Mouse (Mus musculus) macrophage (primary cell): ENCODE results near the gene Ddx19b. TPM values are rescaled to one million over a fixed set of nuclear protein-coding genes. Genes with fewer than 3 reads are reported as not detected.
"Not testable (repeated sequence)": the region's sequence is repeated elsewhere in the genome, so short reads cannot be mapped to it uniquely, and the experiment has no call there.

Experiments
- H3K27ac ChIP-seq: fragments of 350-480 bp; formaldehyde crosslinking; 2 replicates; pipeline ENCODE4 v1.9.0; 2021
- H3K36me3 ChIP-seq: fragments of 350-480 bp; formaldehyde crosslinking; 2 replicates; pipeline ENCODE4 v1.9.0; 2021; ENCODE audit errors: inconsistent target
- H3K4me3 ChIP-seq: fragments of 350-480 bp; formaldehyde crosslinking; 2 replicates; pipeline ENCODE4 v1.9.0; 2021; ENCODE audit errors: inconsistent target
- H3K79me2 ChIP-seq: fragments of 350-480 bp; formaldehyde crosslinking; 2 replicates; pipeline ENCODE4 v1.9.0; 2021; ENCODE audit errors: inconsistent target
- WGBS: methylation state at CpG from one replicate; pipeline ENCODE4 v1.1.7; 2026; ENCODE audit warnings: inconsistent platforms; ENCODE audit not compliant: missing documents; 5-methylcytosine and 5-hydroxymethylcytosine counted together
- polyA plus RNA-seq: library from polyadenylated mRNA; stranded (reverse); fragments of 250-400 nt; gene quantifications from 3 replicates; pipeline ENCODE4 v1.2.4, GENCODE M21; 2018; ENCODE audit warnings: inconsistent platforms

Gene Ddx19b
- polyA plus RNA-seq, 1 experiment from 2014 or later = 6.2 TPM

DNA sequence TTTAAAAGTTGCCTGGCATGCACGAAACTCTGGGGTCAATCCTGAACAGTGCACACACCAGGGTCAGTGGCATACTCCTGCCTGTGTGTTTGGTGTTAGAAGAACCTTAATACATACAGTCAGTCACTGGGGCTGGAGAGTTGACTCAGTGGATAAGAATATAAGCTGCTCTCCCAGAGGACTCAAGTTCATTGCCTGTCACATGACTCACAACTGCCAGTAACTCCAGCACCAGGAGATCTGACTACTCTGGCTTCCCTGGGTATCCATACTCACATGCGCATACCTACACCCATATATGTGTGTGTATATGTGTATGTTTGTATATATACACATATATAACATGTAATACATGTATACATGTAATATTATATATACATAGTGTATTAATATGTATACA lies 68.5 kb downstream of the Ddx19b start:
- Histone ChIP-seq H3K27ac (no peak overlapping the region), H3K36me3 (no peaks in the 10 kb centered on the region), H3K4me3 (no peak overlapping the region), H3K79me2 (no peaks in the 10 kb centered on the region)
- WGBS = 100% methylated on average over 1 of the region's 2 CpGs

- Histone ChIP-seq H3K27ac (no peak overlapping the region), H3K79me2 (no peaks in the 10 kb centered on the region), H3K4me3 (no peak overlapping the region), H3K36me3 (no peaks in the 10 kb centered on the region; the same call in 1 of the 2 replicates)
- 90% methylated on average over 6 of the region's 6 CpGs for WGBS
Observed at GRCm38 (mm10) chr8:110959906-110960305, 71.6 kb downstream of the Ddx19b start.

DNA sequence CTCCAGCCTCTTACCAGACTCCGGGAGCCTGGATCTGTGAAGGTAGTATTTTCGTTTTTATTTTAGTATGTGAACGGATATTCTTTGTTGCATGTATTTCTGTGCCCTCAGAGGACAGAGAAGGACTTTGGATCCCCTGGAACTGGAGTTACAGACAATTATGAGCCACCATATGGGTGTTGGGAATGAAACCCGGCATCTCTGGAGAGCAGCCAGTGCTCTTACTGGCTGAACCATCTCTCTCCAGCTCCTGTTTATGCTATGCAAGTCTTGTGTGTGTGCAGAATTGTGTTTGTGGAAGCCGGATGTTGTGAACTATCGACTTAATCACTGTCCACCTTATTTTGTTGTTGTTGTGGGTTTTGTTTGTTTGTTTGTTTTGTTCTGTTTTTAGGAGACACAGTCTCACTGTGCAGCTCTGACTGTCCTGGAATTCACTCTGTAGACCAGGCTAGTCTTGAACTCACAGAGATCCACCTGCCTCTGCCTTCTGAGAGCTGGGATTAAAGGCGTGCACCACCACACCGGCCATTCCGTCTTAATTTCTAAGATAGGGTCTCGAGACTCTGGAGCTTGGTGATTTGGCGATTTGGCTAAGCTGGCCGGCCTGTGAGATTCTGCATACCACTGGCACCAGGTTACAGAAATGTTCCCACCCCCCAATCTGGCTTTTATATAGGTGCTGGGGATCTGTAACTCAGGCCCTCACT lies 72.3 kb downstream of the Ddx19b start:
- Histone ChIP-seq H3K4me3 (no peak overlapping the region), H3K27ac (no peak overlapping the region), H3K36me3 (no peaks in the 10 kb centered on the region; the same call in 1 of the 2 replicates), H3K79me2 (no peaks in the 10 kb centered on the region)
- WGBS = 96% methylated on average over 12 of the region's 12 CpGs

DNA sequence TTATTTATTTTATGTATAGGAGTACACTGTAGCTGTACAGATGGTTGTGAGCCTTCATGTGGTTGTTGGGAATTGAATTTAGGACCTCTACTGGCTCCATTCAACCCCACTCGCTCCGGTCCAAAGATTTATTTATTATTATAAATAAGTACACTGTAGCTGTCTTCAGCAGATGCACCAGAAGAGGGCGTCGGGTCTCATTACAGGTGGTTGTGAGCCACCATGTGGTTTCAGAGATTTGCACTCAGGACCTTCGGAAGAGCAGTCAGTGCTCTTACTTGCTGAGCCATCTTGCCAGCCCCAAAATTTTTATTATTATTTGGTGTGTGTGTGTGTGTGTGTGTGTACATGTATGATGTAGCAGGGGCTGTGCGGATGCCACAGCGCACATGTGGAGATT lies 73.0 kb downstream of the Ddx19b start:
- H3K4me3 ChIP-seq, H3K79me2 ChIP-seq, H3K27ac ChIP-seq, H3K36me3 ChIP-seq: not testable (repeated sequence)
- 91% methylated on average over 6 of the region's 7 CpGs for WGBS

DNA sequence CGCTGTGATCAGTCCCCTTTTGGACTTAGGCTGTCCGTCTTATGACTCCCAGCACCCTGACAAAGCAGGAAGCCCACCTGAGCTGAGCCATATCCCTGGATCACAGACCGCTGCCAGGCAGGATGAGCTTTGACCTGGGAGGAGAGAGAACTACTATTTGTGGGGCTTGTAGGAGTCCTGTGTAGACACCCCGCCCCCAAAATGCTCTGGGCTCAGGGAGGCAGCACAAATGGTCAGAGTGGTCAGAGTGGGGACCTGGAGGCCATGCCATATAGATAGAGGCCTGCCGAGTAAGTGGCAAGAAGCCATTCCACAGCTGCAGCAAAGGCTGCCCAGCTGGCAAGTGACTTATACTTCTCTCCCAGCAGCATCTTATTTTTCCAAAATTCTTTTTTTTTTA lies 73.4 kb downstream of the Ddx19b start:
- Histone ChIP-seq H3K4me3 (no peak overlapping the region), H3K36me3 (no peaks in the 10 kb centered on the region; the same call in 1 of the 2 replicates), H3K79me2 (no peaks in the 10 kb centered on the region), H3K27ac (no peak overlapping the region)
- 98% methylated on average over 5 of the region's 5 CpGs for WGBS

GRCm38 (mm10) chr8:110957471-110957870 lies 74.1 kb downstream of the Ddx19b start:
- H3K36me3 ChIP-seq = no peaks in the 10 kb centered on the region; the same call in 1 of the 2 replicates
- H3K27ac ChIP-seq = no peak overlapping the region
- 93% methylated on average over 19 of the region's 19 CpGs for WGBS
- no peaks in the 10 kb centered on the region for H3K79me2 ChIP-seq
- no peak overlapping the region for H3K4me3 ChIP-seq

- Histone ChIP-seq H3K4me3 (no peak overlapping the region), H3K27ac (no peak overlapping the region), H3K79me2 (no peaks in the 10 kb centered on the region), H3K36me3 (no peaks in the 10 kb centered on the region; the same call in 1 of the 2 replicates)
- WGBS = 96% methylated on average over 15 of the region's 15 CpGs
Observed at GRCm38 (mm10) chr8:110956619-110957450, 74.7 kb downstream of the Ddx19b start.

- no peak overlapping the region for H3K27ac ChIP-seq
- H3K36me3 ChIP-seq = no peaks in the 10 kb centered on the region; the same call in 1 of the 2 replicates
- no peaks in the 10 kb centered on the region for H3K79me2 ChIP-seq
- H3K4me3 ChIP-seq = no peak overlapping the region
- 28% methylated on average over 8 of the region's 8 CpGs for WGBS
Observed at GRCm38 (mm10) chr8:110954776-110955175, 76.8 kb downstream of the Ddx19b start.

Other genes starting within 250 kb of the Ddx19b start
- gene Il34, start 225.8 kb downstream of the Ddx19b start, polyA plus RNA-seq = not detected in 3 replicates
- 29.1 to 44.7 TPM (median 32.2 TPM) in 3 replicates for gene Cog4, start 185.2 kb downstream of the Ddx19b start, polyA plus RNA-seq
- gene Sf3b3, start 185.0 kb downstream of the Ddx19b start, polyA plus RNA-seq = 34.3 to 64.6 TPM (median 41.6 TPM) in 3 replicates
- 1.5 to 3.6 TPM (median 2.4 TPM) in 3 replicates for gene Fuk, start 129.3 kb downstream of the Ddx19b start, polyA plus RNA-seq
- 9.6 to 11.1 TPM (median 11.0 TPM) in 3 replicates for gene St3gal2, start 111.8 kb downstream of the Ddx19b start, polyA plus RNA-seq
- 29.5 to 44.2 TPM (median 44.0 TPM) in 3 replicates for gene Ddx19a, start 34.0 kb downstream of the Ddx19b start, polyA plus RNA-seq
- gene Aars, start 1.4 kb upstream of the Ddx19b start, polyA plus RNA-seq = 31.7 to 55.1 TPM (median 47.7 TPM) in 3 replicates
- gene Exosc6, start 24.6 kb upstream of the Ddx19b start, polyA plus RNA-seq = 0.31 TPM in 1 of 3 replicates, not detected in the others
- gene Clec18a, start 60.7 kb upstream of the Ddx19b start, polyA plus RNA-seq = not detected in 3 replicates
- 4.9 to 9.3 TPM (median 8.4 TPM) in 3 replicates for gene Pdpr, start 62.9 kb upstream of the Ddx19b start, polyA plus RNA-seq
- gene Glg1, start 227.5 kb upstream of the Ddx19b start, polyA plus RNA-seq = 64.0 to 109 TPM (median 66.5 TPM) in 3 replicates